Mouse (Mus musculus): ENCODE data around the gene Gli2. TPM values are rescaled to one million over a fixed set of nuclear protein-coding genes. Genes with fewer than 3 reads are reported as not detected.

The Gli2 gene
- polyA plus RNA-seq, 1 experiment from 2014 or later = 3.4 TPM

- Histone ChIP-seq H3K9me3 (ENCODE audit: control insufficient read depth, low read length) (no peaks in the 10 kb centered on the region), H3K4me1 (replicated peaks; ENCODE audit: control insufficient read depth, insufficient read depth, low read length) (no peaks in the 10 kb centered on the region), H3K4me3 (ENCODE audit: low read depth, low read length) (no peak overlapping the region), H3K27me3 (replicated peaks; ENCODE audit: control insufficient read depth, insufficient read depth, low read length) (no peaks in the 10 kb centered on the region), H3K36me3 (ENCODE audit: control insufficient read depth, insufficient read depth, low read length) (no peaks in the 10 kb centered on the region), H3K4me2 (no peak overlapping the region), H3K9ac (ENCODE audit: low read depth, low read length) (no peak overlapping the region), H3K27ac (ENCODE audit: low read depth, low read length) (no peak overlapping the region)
- ATAC-seq (replicated peaks; ENCODE audit: low FRiP score) (no peak), DNase-seq (ENCODE audit: low spot score) (no peak)
- WGBS = 44% methylated on average over 5 of the region's 5 CpGs
Observed at GRCm38 (mm10) chr1:118993775-118994174, 59.6 kb downstream of the Gli2 start.

- ATAC-seq (replicated peaks; ENCODE audit: low FRiP score) = no peak
- no peaks in the 10 kb centered on the region for H3K27me3 ChIP-seq (replicated peaks; ENCODE audit: control insufficient read depth, insufficient read depth, low read length)
- no peaks in the 10 kb centered on the region for H3K9me3 ChIP-seq (ENCODE audit: control insufficient read depth, low read length)
Observed at GRCm38 (mm10) chr1:118988331-118988730, 65.1 kb downstream of the Gli2 start.

GRCm38 (mm10) chr1:118987538-118987937 is 65.9 kb downstream of the Gli2 start:
- Histone ChIP-seq H3K27ac (ENCODE audit: low read depth, low read length) (no peak overlapping the region), H3K4me1 (replicated peaks; ENCODE audit: control insufficient read depth, insufficient read depth, low read length) (peaks cover 2% of the 10 kb centered on the region; the same call in 1 of the 2 replicates), H3K9ac (ENCODE audit: low read depth, low read length) (no peak overlapping the region), H3K36me3 (ENCODE audit: control insufficient read depth, insufficient read depth, low read length) (no peaks in the 10 kb centered on the region), H3K27me3 (replicated peaks; ENCODE audit: control insufficient read depth, insufficient read depth, low read length) (no peaks in the 10 kb centered on the region), H3K4me3 (ENCODE audit: low read depth, low read length) (no peak overlapping the region), H3K4me2 (no peak overlapping the region), H3K9me3 (ENCODE audit: control insufficient read depth, low read length) (no peaks in the 10 kb centered on the region)
- WGBS = 81% methylated on average over 11 of the region's 11 CpGs
- DNase-seq (ENCODE audit: low spot score) = no peak
- ATAC-seq (replicated peaks; ENCODE audit: low FRiP score) = no peak

More at GRCm38 (mm10) chr1:118988331-118988730, 65.1 kb downstream of the Gli2 start:
- H3K27ac ChIP-seq (ENCODE audit: low read depth, low read length) = no peak overlapping the region
- no peak for DNase-seq (ENCODE audit: low spot score)
- no peak overlapping the region for H3K4me3 ChIP-seq (ENCODE audit: low read depth, low read length)
- H3K36me3 ChIP-seq (ENCODE audit: control insufficient read depth, insufficient read depth, low read length) = no peaks in the 10 kb centered on the region
- no peak overlapping the region for H3K4me2 ChIP-seq
- H3K4me1 ChIP-seq (replicated peaks; ENCODE audit: control insufficient read depth, insufficient read depth, low read length) = peaks cover 2% of the 10 kb centered on the region; the same call in 1 of the 2 replicates
- no peak overlapping the region for H3K9ac ChIP-seq (ENCODE audit: low read depth, low read length)
- 54% methylated on average over 6 of the region's 6 CpGs for WGBS

- no peak overlapping the region for H3K27ac ChIP-seq (ENCODE audit: low read depth, low read length)
- DNase-seq (ENCODE audit: low spot score) = no peak
- 37% methylated on average over 2 of the region's 2 CpGs for WGBS
Observed at GRCm38 (mm10) chr1:118983389-118983788, 70.0 kb downstream of the Gli2 start.

GRCm38 (mm10) chr1:118982805-118983211 is 70.6 kb downstream of the Gli2 start:
- no peaks in the 10 kb centered on the region for H3K36me3 ChIP-seq (ENCODE audit: control insufficient read depth, insufficient read depth, low read length)
- no peak overlapping the region for H3K4me3 ChIP-seq (ENCODE audit: low read depth, low read length)
- H3K9ac ChIP-seq (ENCODE audit: low read depth, low read length) = no peak overlapping the region
- peaks cover 7% of the 10 kb centered on the region for H3K4me1 ChIP-seq (replicated peaks; ENCODE audit: control insufficient read depth, insufficient read depth, low read length)
- H3K9me3 ChIP-seq (ENCODE audit: control insufficient read depth, low read length) = no peaks in the 10 kb centered on the region
- H3K4me2 ChIP-seq = no peak overlapping the region
- ATAC-seq (replicated peaks; ENCODE audit: low FRiP score) = no peak
- H3K27ac ChIP-seq (ENCODE audit: low read depth, low read length) = peak overlapping the region; percentile 64; the same call in 1 of the 2 replicates
- WGBS = 16% methylated on average over 5 of the region's 5 CpGs
- H3K27me3 ChIP-seq (replicated peaks; ENCODE audit: control insufficient read depth, insufficient read depth, low read length) = no peaks in the 10 kb centered on the region
- no peak for DNase-seq (ENCODE audit: low spot score)

More at GRCm38 (mm10) chr1:118983389-118983788, 70.0 kb downstream of the Gli2 start:
- no peak overlapping the region for H3K4me2 ChIP-seq
- no peak overlapping the region for H3K4me3 ChIP-seq (ENCODE audit: low read depth, low read length)
- peaks cover 7% of the 10 kb centered on the region for H3K4me1 ChIP-seq (replicated peaks; ENCODE audit: control insufficient read depth, insufficient read depth, low read length)
- no peak overlapping the region for H3K9ac ChIP-seq (ENCODE audit: low read depth, low read length)
- H3K27me3 ChIP-seq (replicated peaks; ENCODE audit: control insufficient read depth, insufficient read depth, low read length) = no peaks in the 10 kb centered on the region
- H3K36me3 ChIP-seq (ENCODE audit: control insufficient read depth, insufficient read depth, low read length) = no peaks in the 10 kb centered on the region
- no peaks in the 10 kb centered on the region for H3K9me3 ChIP-seq (ENCODE audit: control insufficient read depth, low read length)
- no peak for ATAC-seq (replicated peaks; ENCODE audit: low FRiP score)

- Histone ChIP-seq H3K27ac (ENCODE audit: low read depth, low read length) (peak overlapping the region; percentile 64; the same call in 1 of the 2 replicates), H3K9ac (ENCODE audit: low read depth, low read length) (no peak overlapping the region), H3K4me1 (replicated peaks; ENCODE audit: control insufficient read depth, insufficient read depth, low read length) (peaks cover 7% of the 10 kb centered on the region), H3K4me3 (ENCODE audit: low read depth, low read length) (no peak overlapping the region), H3K27me3 (replicated peaks; ENCODE audit: control insufficient read depth, insufficient read depth, low read length) (no peaks in the 10 kb centered on the region), H3K4me2 (peak overlapping the region; percentile 12; the same call in 1 of the 2 replicates), H3K36me3 (ENCODE audit: control insufficient read depth, insufficient read depth, low read length) (no peaks in the 10 kb centered on the region), H3K9me3 (ENCODE audit: control insufficient read depth, low read length) (no peaks in the 10 kb centered on the region)
- peak; percentile 43 for DNase-seq (ENCODE audit: low spot score)
- 42% methylated on average over 16 of the region's 16 CpGs for WGBS
- ATAC-seq (replicated peaks; ENCODE audit: low FRiP score) = peak; percentile 43; the same call in 1 of the 2 replicates
Observed at GRCm38 (mm10) chr1:118981943-118982804, 71.2 kb downstream of the Gli2 start.

GRCm38 (mm10) chr1:118980636-118981035 is 72.8 kb downstream of the Gli2 start:
- DNase-seq (ENCODE audit: low spot score) = no peak
- no peaks in the 10 kb centered on the region for H3K36me3 ChIP-seq (ENCODE audit: control insufficient read depth, insufficient read depth, low read length)
- no peak for ATAC-seq (replicated peaks; ENCODE audit: low FRiP score)
- H3K27ac ChIP-seq (ENCODE audit: low read depth, low read length) = no peak overlapping the region
- no peak overlapping the region for H3K9ac ChIP-seq (ENCODE audit: low read depth, low read length)
- WGBS = 72% methylated on average over 7 of the region's 7 CpGs
- no peak overlapping the region for H3K4me3 ChIP-seq (ENCODE audit: low read depth, low read length)
- H3K9me3 ChIP-seq (ENCODE audit: control insufficient read depth, low read length) = no peaks in the 10 kb centered on the region
- peaks cover 7% of the 10 kb centered on the region for H3K4me1 ChIP-seq (replicated peaks; ENCODE audit: control insufficient read depth, insufficient read depth, low read length)
- no peaks in the 10 kb centered on the region for H3K27me3 ChIP-seq (replicated peaks; ENCODE audit: control insufficient read depth, insufficient read depth, low read length)
- no peak overlapping the region for H3K4me2 ChIP-seq

- Histone ChIP-seq H3K27ac (ENCODE audit: low read depth, low read length) (no peak overlapping the region), H3K4me3 (ENCODE audit: low read depth, low read length) (no peak overlapping the region), H3K4me2 (no peak overlapping the region), H3K4me1 (replicated peaks; ENCODE audit: control insufficient read depth, insufficient read depth, low read length) (peaks cover 2% of the 10 kb centered on the region), H3K36me3 (ENCODE audit: control insufficient read depth, insufficient read depth, low read length) (no peaks in the 10 kb centered on the region), H3K27me3 (replicated peaks; ENCODE audit: control insufficient read depth, insufficient read depth, low read length) (no peaks in the 10 kb centered on the region), H3K9ac (ENCODE audit: low read depth, low read length) (no peak overlapping the region), H3K9me3 (ENCODE audit: control insufficient read depth, low read length) (no peaks in the 10 kb centered on the region)
- no peak for ATAC-seq (replicated peaks; ENCODE audit: low FRiP score)
- DNase-seq (ENCODE audit: low spot score) = no peak
- WGBS = 74% methylated on average over 9 of the region's 9 CpGs
Observed at GRCm38 (mm10) chr1:118976596-118976995, 76.8 kb downstream of the Gli2 start.

GRCm38 (mm10) chr1:118975376-118975775 is 78.0 kb downstream of the Gli2 start:
- 54% methylated on average over 3 of the region's 3 CpGs for WGBS

More at GRCm38 (mm10) chr1:118975376-118975775, 78.0 kb downstream of the Gli2 start:
- Histone ChIP-seq H3K4me3 (ENCODE audit: low read depth, low read length) (no peak overlapping the region), H3K9me3 (ENCODE audit: control insufficient read depth, low read length) (no peaks in the 10 kb centered on the region), H3K4me1 (replicated peaks; ENCODE audit: control insufficient read depth, insufficient read depth, low read length) (no peaks in the 10 kb centered on the region), H3K4me2 (no peak overlapping the region), H3K27me3 (replicated peaks; ENCODE audit: control insufficient read depth, insufficient read depth, low read length) (no peaks in the 10 kb centered on the region), H3K9ac (ENCODE audit: low read depth, low read length) (no peak overlapping the region), H3K36me3 (ENCODE audit: control insufficient read depth, insufficient read depth, low read length) (no peaks in the 10 kb centered on the region), H3K27ac (ENCODE audit: low read depth, low read length) (no peak overlapping the region)
- ATAC-seq (replicated peaks; ENCODE audit: low FRiP score) = no peak
- no peak for DNase-seq (ENCODE audit: low spot score)
